Mouse (Mus musculus) cortical plate, adult 2 months (tissue): ENCODE measurements around the gene C87436.

Experiments used
- CTCF ChIP-seq: fragments of 200-500 bp; IDR thresholded peaks from 2 replicates; pipeline ENCODE4 v1.5.1; 2011; ENCODE audit warnings: mild to moderate bottlenecking, control low read depth, low read length; ENCODE audit not compliant: insufficient read depth; ENCODE audit errors: extremely low read depth
- POLR2A ChIP-seq: fragments of 200-500 bp; IDR thresholded peaks from 2 replicates; pipeline ENCODE4 v1.6.1; 2011; ENCODE audit warnings: mild to moderate bottlenecking, low read length, control low read depth; ENCODE audit not compliant: insufficient read depth; ENCODE audit errors: extremely low read depth

DNA sequence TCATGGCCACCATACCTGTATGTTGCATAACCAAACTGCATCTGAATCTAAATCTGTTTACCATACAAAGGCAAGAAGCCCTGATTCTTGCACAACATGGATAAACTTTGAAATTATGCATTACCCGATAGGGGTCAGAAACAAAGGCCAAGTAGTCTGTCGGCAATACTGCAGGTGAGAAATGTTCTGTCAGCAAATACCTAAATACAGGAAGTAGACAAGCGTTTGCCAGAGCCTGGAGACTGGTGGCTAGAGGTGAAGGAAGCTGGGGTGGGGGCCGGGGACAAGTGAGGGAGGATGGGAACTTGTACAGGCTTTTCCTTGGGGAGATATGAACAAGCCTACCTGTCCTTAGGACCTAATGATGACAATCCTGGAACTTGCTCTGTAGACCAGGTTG lies 72.8 kb downstream of the C87436 start:
- TF ChIP-seq POLR2A (no peak), CTCF (no peak)
